Mouse (Mus musculus): Measurements from ENCODE around the gene Hcfc1.

Gene Hcfc1

GRCm38 (mm10) chrX:73941860-73942259 is 24.3 kb downstream of the Hcfc1 start:
- DNase-seq (ENCODE audit: low spot score) = no peak

- no peak for DNase-seq (ENCODE audit: low spot score)
Measured at GRCm38 (mm10) chrX:73931871-73932270, 34.3 kb downstream of the Hcfc1 start.

GRCm38 (mm10) chrX:73930402-73931062 is 35.6 kb downstream of the Hcfc1 start, which contains the start of gene Renbp:
TSS of gene Renbp (minus strand) at chrX:73930850.
- no peak for DNase-seq (ENCODE audit: low spot score)

- no peak for DNase-seq (ENCODE audit: low spot score)
Measured at GRCm38 (mm10) chrX:73922550-73922882, 43.6 kb downstream of the Hcfc1 start.

- DNase-seq (ENCODE audit: low spot score) = peak; percentile 56
Measured at GRCm38 (mm10) chrX:73921823-73922549, 44.2 kb downstream of the Hcfc1 start, which contains the start of the genes Arhgap4 and Naa10. TSS of gene Arhgap4 (minus strand) at chrX:73921870. TSS of gene Naa10 (minus strand) at chrX:73921944.

GRCm38 (mm10) chrX:73921285-73921822 is 44.8 kb downstream of the Hcfc1 start:
- no peak for DNase-seq (ENCODE audit: low spot score)

GRCm38 (mm10) chrX:73918631-73919030 is 47.5 kb downstream of the Hcfc1 start:
- no peak for DNase-seq (ENCODE audit: low spot score)

GRCm38 (mm10) chrX:73916945-73917344 is 49.2 kb downstream of the Hcfc1 start:
- DNase-seq (ENCODE audit: low spot score) = no peak

GRCm38 (mm10) chrX:73914827-73915703 is 51.1 kb downstream of the Hcfc1 start:
- DNase-seq (ENCODE audit: low spot score) = peak; percentile 69

- no peak for DNase-seq (ENCODE audit: low spot score)
Measured at GRCm38 (mm10) chrX:73911588-73911987, 54.6 kb downstream of the Hcfc1 start.

GRCm38 (mm10) chrX:73911156-73911555 is 55.0 kb downstream of the Hcfc1 start:
- no peak for DNase-seq (ENCODE audit: low spot score)

- DNase-seq (ENCODE audit: low spot score) = no peak
Measured at GRCm38 (mm10) chrX:73910451-73910850, 55.7 kb downstream of the Hcfc1 start.

- no peak for DNase-seq (ENCODE audit: low spot score)
Measured at GRCm38 (mm10) chrX:73910049-73910448, 56.1 kb downstream of the Hcfc1 start.

- no peak for DNase-seq (ENCODE audit: low spot score)
Measured at GRCm38 (mm10) chrX:73897959-73898358, 68.2 kb downstream of the Hcfc1 start.

GRCm38 (mm10) chrX:73895719-73896118 is 70.4 kb downstream of the Hcfc1 start, which contains the start of gene L1cam:
TSS of gene L1cam (minus strand) at chrX:73896105.
- DNase-seq (ENCODE audit: low spot score) = no peak

- DNase-seq (ENCODE audit: low spot score) = no peak
Measured at GRCm38 (mm10) chrX:73892833-73893232, 73.3 kb downstream of the Hcfc1 start.
